Mouse (Mus musculus) hindbrain, embryonic 10.5 days (tissue): ENCODE data around the gene Zfp213. TPM values are rescaled to one million over a fixed set of nuclear protein-coding genes. Genes with fewer than 3 reads are reported as not detected.
"Not testable (repeated sequence)": the region's sequence is repeated elsewhere in the genome, so short reads cannot be mapped to it uniquely, and the experiment has no call there.

Experiments used
- DNase-seq: peaks from one replicate; pipeline ENCODE4 v3.0.0-alpha.2; 2017; ENCODE audit warnings: low spot score
- H3K27ac ChIP-seq: fragments of 300-500 bp; sonication (generic); 2 replicates; pipeline ENCODE4 v1.5.1; 2016; ENCODE audit warnings: mild to moderate bottlenecking, moderate library complexity
- H3K27me3 ChIP-seq: fragments of 300-500 bp; sonication (generic); 2 replicates; pipeline ENCODE4 v1.6.1; 2016; ENCODE audit warnings: mild to moderate bottlenecking; ENCODE audit not compliant: poor library complexity, insufficient read depth, severe bottlenecking
- H3K36me3 ChIP-seq: fragments of 300-500 bp; sonication (generic); 2 replicates; pipeline ENCODE4 v1.6.1; 2016; ENCODE audit warnings: mild to moderate bottlenecking, moderate library complexity
- H3K4me1 ChIP-seq: fragments of 300-500 bp; sonication (generic); replicated peaks from 2 replicates; pipeline ENCODE4 v1.6.1; 2016; ENCODE audit warnings: mild to moderate bottlenecking
- H3K4me3 ChIP-seq: fragments of 300-500 bp; sonication (generic); 2 replicates; pipeline ENCODE4 v1.5.1; 2016; ENCODE audit warnings: mild to moderate bottlenecking, moderate library complexity
- H3K9me3 ChIP-seq: fragments of 300-500 bp; sonication (generic); 2 replicates; pipeline ENCODE4 v1.6.1; 2016; ENCODE audit warnings: mild to moderate bottlenecking, moderate library complexity
- WGBS: fragments of 180-500 bp; shearing (Covaris S2); methylation state at CpG from one replicate; pipeline ENCODE4 v1.1.7; 2016; 5-methylcytosine and 5-hydroxymethylcytosine counted together
- polyA plus RNA-seq: library from polyadenylated mRNA; unstranded; fragments of >200 nt; fragmentation: Nextera tagmentation; extraction: Ambion mirVana; gene quantifications from 2 replicates; pipeline ENCODE4 v1.2.1, GENCODE M21; 2016

Zfp213 gene
- polyA plus RNA-seq, 1 experiment from 2014 or later: 25.3 TPM

DNA sequence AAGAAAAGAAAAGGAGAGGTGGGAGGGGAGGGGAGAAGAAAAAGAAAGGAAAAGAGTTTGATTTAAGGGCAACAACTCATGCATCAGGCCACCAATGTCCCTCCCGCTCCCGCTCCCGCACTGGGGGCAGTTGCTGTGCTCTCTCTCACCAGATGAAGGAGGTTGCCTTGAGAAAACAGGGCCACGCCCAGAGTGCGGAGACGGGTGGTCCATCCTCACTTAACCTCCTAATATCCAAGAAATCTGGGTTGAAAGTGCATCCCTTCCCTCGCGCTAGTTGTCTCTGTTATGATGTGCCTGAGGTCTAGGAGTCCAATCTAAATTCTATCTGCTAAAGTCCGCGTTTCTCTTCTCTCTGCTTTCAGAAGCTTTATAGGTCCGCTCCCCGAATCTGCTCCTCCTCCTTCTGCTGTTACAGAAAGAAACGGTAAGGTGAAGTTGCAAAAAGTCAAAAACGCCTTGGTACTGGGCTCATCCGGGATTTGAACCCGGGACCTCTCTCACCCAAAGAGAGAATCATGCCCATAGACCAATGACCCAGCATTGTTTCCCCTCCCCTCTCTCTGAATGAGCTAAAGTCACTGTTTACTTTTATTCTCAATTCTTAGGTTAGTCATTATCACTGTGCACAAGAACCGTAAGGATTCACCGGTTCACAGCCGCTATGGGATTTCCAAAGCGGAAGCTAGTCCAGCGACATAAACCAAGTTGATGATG lies 25.6 kb downstream of the Zfp213 start:
- H3K27me3 ChIP-seq: peaks cover 59% of the 10 kb centered on the region
- H3K4me3 ChIP-seq: peak overlapping the region; percentile 52
- H3K4me1 ChIP-seq: peaks cover 41% of the 10 kb centered on the region
- peak; percentile 46 for DNase-seq
- no peak overlapping the region for H3K27ac ChIP-seq
- WGBS: 10% methylated on average over 21 of the region's 21 CpGs
- no peaks in the 10 kb centered on the region for H3K36me3 ChIP-seq
- H3K9me3 ChIP-seq: no peaks in the 10 kb centered on the region

DNA sequence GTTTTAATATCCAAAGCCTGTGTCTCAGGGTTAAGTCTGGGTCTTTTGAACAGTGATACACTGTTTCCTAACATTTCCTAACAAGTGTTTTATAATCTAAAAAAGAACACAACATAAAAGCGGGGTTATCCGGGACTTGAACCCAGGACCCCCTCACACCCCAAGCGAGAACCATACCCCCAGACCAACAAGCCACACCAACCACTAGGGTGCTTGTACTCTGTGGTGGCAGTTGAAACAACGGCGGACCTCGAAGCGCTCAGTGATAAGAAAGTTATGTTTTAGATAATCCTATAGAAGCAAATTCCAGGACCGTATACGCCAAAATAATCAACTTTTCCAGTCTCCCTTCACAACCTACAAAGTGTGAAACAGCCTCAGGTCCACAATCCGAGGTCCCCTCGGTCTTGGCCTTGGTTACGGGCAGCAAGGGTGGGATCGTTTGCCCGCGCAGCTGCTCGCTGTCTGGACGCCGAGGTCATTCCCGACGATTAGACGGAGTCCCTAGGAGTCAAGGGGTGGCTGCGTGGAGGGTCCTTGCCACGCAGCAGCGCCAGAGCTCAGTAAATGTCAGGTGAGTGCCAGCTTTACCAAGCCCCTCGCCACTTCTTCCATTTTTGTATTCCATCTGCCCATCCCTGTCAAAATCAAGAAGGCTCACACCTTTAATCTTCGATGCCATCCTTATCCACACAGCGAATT lies 26.3 kb downstream of the Zfp213 start:
- Histone ChIP-seq H3K4me1 (peaks cover 34% of the 10 kb centered on the region), H3K9me3 (no peaks in the 10 kb centered on the region), H3K4me3 (peak overlapping the region; percentile 52), H3K36me3 (no peaks in the 10 kb centered on the region), H3K27ac (no peak overlapping the region), H3K27me3 (peaks cover 59% of the 10 kb centered on the region)
- WGBS: 5% methylated on average over 27 of the region's 27 CpGs
- peak; percentile 40 for DNase-seq

GRCm38 (mm10) chr17:23535046-23535788 lies 28.8 kb downstream of the Zfp213 start:
- WGBS: 3% methylated on average over 18 of the region's 29 CpGs
- H3K9me3 ChIP-seq, H3K27ac ChIP-seq, H3K36me3 ChIP-seq: not testable (repeated sequence)
- peaks cover 17% of the 10 kb centered on the region for H3K4me1 ChIP-seq
- H3K27me3 ChIP-seq: peaks cover 46% of the 10 kb centered on the region
- DNase-seq: peak; percentile 54
- H3K4me3 ChIP-seq: peak overlapping the region; percentile 35

GRCm38 (mm10) chr17:23533591-23534490 lies 30.2 kb downstream of the Zfp213 start:
- peaks cover 17% of the 10 kb centered on the region for H3K4me1 ChIP-seq
- DNase-seq: peak; percentile 8
- H3K4me3 ChIP-seq: peak overlapping the region; percentile 24
- not testable (repeated sequence) for H3K9me3 ChIP-seq, H3K36me3 ChIP-seq, H3K27ac ChIP-seq
- H3K27me3 ChIP-seq: peaks cover 32% of the 10 kb centered on the region
- 7% methylated on average over 12 of the region's 23 CpGs for WGBS

DNA sequence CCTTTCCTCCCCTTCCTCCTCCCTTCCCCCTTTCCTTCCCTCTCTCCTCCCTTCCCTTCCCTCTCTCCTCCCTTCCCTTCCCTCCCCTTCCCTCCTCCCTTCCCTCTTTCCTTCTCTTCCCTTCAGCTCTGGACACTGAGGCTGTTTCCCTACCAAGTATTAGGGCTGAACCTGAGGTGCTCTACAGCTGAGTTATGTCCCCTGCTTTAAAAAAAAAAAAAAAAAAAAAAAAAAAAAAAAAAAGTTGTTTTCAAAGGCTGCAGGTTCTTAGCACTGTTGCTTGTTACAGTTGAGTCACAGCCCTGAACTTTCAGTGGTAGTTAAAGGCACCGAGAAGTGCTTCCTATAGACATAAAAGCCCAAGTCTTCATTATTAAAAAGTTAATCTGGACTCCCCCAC lies 32.6 kb downstream of the Zfp213 start:
- not testable (repeated sequence) for H3K9me3 ChIP-seq
- WGBS: 23% methylated on average over 1 of the region's 1 CpGs

GRCm38 (mm10) chr17:23522941-23523732 lies 40.9 kb downstream of the Zfp213 start:
- not testable (repeated sequence) for H3K27me3 ChIP-seq, DNase-seq, H3K4me1 ChIP-seq, H3K4me3 ChIP-seq, H3K27ac ChIP-seq, H3K9me3 ChIP-seq, H3K36me3 ChIP-seq
- WGBS: 75% methylated on average over 30 of the region's 30 CpGs

More for the DNA sequence above, 32.6 kb downstream of the Zfp213 start:
- not testable (repeated sequence) for H3K4me1 ChIP-seq, H3K4me3 ChIP-seq, H3K27ac ChIP-seq, DNase-seq, H3K36me3 ChIP-seq
- peaks cover 11% of the 10 kb centered on the region for H3K27me3 ChIP-seq

GRCm38 (mm10) chr17:23518701-23519423 lies 45.2 kb downstream of the Zfp213 start:
- DNase-seq: no peak
- H3K36me3 ChIP-seq: no peaks in the 10 kb centered on the region
- WGBS: 74% methylated on average over 2 of the region's 2 CpGs
- no peaks in the 10 kb centered on the region for H3K4me1 ChIP-seq
- no peak overlapping the region for H3K4me3 ChIP-seq
- H3K9me3 ChIP-seq: peaks cover 6% of the 10 kb centered on the region; the same call in 1 of the 2 replicates
- H3K27me3 ChIP-seq: no peaks in the 10 kb centered on the region
- no peak overlapping the region for H3K27ac ChIP-seq

Other genes with a start within 250 kb of the Zfp213 start
- gene Vmn2r115, start 220.5 kb downstream of the Zfp213 start, polyA plus RNA-seq: not detected in 2 replicates
- not detected in 2 replicates for gene Vmn2r116, start 179.6 kb downstream of the Zfp213 start, polyA plus RNA-seq
- gene Vmn2r117, start 84.5 kb downstream of the Zfp213 start, polyA plus RNA-seq: not detected in 2 replicates
- gene Zfp13, start 35.2 kb upstream of the Zfp213 start, polyA plus RNA-seq: 22.5 and 23.4 TPM in 2 replicates
- 0.92 and 0.94 TPM in 2 replicates for gene Zscan10, start 36.6 kb upstream of the Zfp213 start, polyA plus RNA-seq
- gene Mmp25, start 81.0 kb upstream of the Zfp213 start, polyA plus RNA-seq: 1.00 and 1.4 TPM in 2 replicates
- gene Bicdl2, start 96.3 kb upstream of the Zfp213 start, polyA plus RNA-seq: 0.41 and 0.51 TPM in 2 replicates
- gene Hcfc1r1, start 109.4 kb upstream of the Zfp213 start, polyA plus RNA-seq: 34.0 and 45.4 TPM in 2 replicates
- 72.7 and 80.2 TPM in 2 replicates for gene Thoc6, start 109.6 kb upstream of the Zfp213 start, polyA plus RNA-seq
- 2.7 and 7.1 TPM in 2 replicates for gene Tnfrsf12a, start 113.2 kb upstream of the Zfp213 start, polyA plus RNA-seq
- 20.8 and 54.2 TPM in 2 replicates for gene Cldn6, start 115.0 kb upstream of the Zfp213 start, polyA plus RNA-seq
- gene Cldn9, start 119.8 kb upstream of the Zfp213 start, polyA plus RNA-seq: 6.3 and 13.1 TPM in 2 replicates
- gene 1520401A03Rik, start 158.5 kb upstream of the Zfp213 start, polyA plus RNA-seq: not detected in 2 replicates
- gene Pkmyt1, start 162.1 kb upstream of the Zfp213 start, polyA plus RNA-seq: 54.0 and 61.5 TPM in 2 replicates
- 28.8 and 43.6 TPM in 2 replicates for gene Paqr4, start 176.6 kb upstream of the Zfp213 start, polyA plus RNA-seq
- gene Kremen2, start 181.6 kb upstream of the Zfp213 start, polyA plus RNA-seq: 3.4 and 4.3 TPM in 2 replicates
- gene Flywch1, start 207.4 kb upstream of the Zfp213 start, polyA plus RNA-seq: 181 and 211 TPM in 2 replicates
- 22.9 and 34.9 TPM in 2 replicates for gene Flywch2, start 221.8 kb upstream of the Zfp213 start, polyA plus RNA-seq
- 517 and 570 TPM in 2 replicates for gene Srrm2, start 226.3 kb upstream of the Zfp213 start, polyA plus RNA-seq